Mouse (Mus musculus): ENCODE data around the gene Nectin1.

DNA sequence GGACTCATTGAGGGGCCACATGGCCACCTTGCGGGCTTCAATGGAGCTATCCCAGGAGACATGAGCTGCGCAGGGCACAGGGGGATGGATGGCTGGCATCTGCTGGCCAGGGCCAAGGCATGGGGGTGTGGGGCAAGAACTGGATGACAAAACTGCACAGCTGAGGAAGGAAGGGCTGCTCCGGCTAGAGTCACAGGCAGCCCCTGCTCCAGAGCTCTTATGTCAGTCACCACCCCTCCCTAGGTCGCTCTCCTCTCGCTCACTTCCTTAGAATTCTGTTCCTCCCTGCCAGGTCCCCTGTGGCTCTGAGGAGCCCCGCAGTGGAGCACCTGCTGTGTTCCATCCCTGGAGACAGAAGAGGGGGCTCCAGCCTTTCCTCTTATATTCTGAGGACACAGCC, 63.8 kb downstream of the Nectin1 start:
- TF ChIP-seq CTCF (IDR thresholded peaks at IDR 0.05) = no peak
- TF ChIP-seq EP300 (IDR thresholded peaks at IDR 0.05) = no peak
